Mouse (Mus musculus) hindbrain, embryonic 11.5 days (tissue): Measurements from ENCODE around the gene Fam187b. TPM values are rescaled to one million over a fixed set of nuclear protein-coding genes. Genes with fewer than 3 reads are reported as not detected.

Experiments
- ATAC-seq: fragments of 200-750 bp; cut with Nextera tagmentation; 2 replicates; pipeline ENCODE4 v1.8.0; 2017; ENCODE audit warnings: mild to moderate bottlenecking, moderate TSS enrichment, moderate library complexity; ENCODE audit not compliant: low FRiP score
- DNase-seq: peaks from one replicate; pipeline ENCODE4 v3.0.0-alpha.2; 2015; ENCODE audit warnings: low spot score
- H3K27ac ChIP-seq: fragments of 300-500 bp; sonication (generic); 2 replicates; pipeline ENCODE4 v1.5.1; 2014; ENCODE audit warnings: mild to moderate bottlenecking, low read depth, low read length
- H3K27me3 ChIP-seq: fragments of 300-500 bp; sonication (generic); 2 replicates; pipeline ENCODE4 v1.6.1; 2014; ENCODE audit warnings: mild to moderate bottlenecking, low read length, moderate library complexity, mixed read lengths; ENCODE audit not compliant: control insufficient read depth, insufficient read depth
- H3K36me3 ChIP-seq: fragments of 300-500 bp; sonication (generic); 2 replicates; pipeline ENCODE4 v1.6.1; 2014; ENCODE audit warnings: mild to moderate bottlenecking, low read length, moderate library complexity, mixed read lengths; ENCODE audit not compliant: control insufficient read depth, insufficient read depth
- H3K4me1 ChIP-seq: fragments of 300-500 bp; sonication (generic); replicated peaks from 2 replicates; pipeline ENCODE4 v1.6.1; 2014; ENCODE audit warnings: low read length, mixed read lengths; ENCODE audit not compliant: control insufficient read depth, insufficient read depth
- H3K4me2 ChIP-seq: fragments of 300-500 bp; sonication (generic); replicated peaks from 2 replicates; pipeline ENCODE4 v1.6.1; 2014; ENCODE audit warnings: mild to moderate bottlenecking, low read depth, low read length
- H3K4me3 ChIP-seq: fragments of 300-500 bp; sonication (generic); 2 replicates; pipeline ENCODE4 v1.5.1; 2014; ENCODE audit warnings: low read depth, low read length
- H3K9ac ChIP-seq: fragments of 300-500 bp; sonication (generic); 2 replicates; pipeline ENCODE4 v1.6.1; 2014; ENCODE audit warnings: low read depth, low read length
- H3K9me3 ChIP-seq: fragments of 300-500 bp; sonication (generic); 2 replicates; pipeline ENCODE4 v1.6.1; 2016; ENCODE audit warnings: low read length; ENCODE audit not compliant: control insufficient read depth
- WGBS: fragments of 180-500 bp; shearing (Covaris S2); extraction: QIAGEN DNeasy Blood & Tissue Kit; methylation state at CpG from one replicate; pipeline ENCODE4 v1.1.7; 2014; 5-methylcytosine and 5-hydroxymethylcytosine counted together
- polyA plus RNA-seq: library from polyadenylated mRNA; unstranded; fragments of >200 nt; fragmentation: Nextera tagmentation; extraction: Ambion mirVana; gene quantifications from 2 replicates; pipeline ENCODE4 v1.2.1, GENCODE M21; 2014

Gene Fam187b
- polyA plus RNA-seq, 1 experiment from 2014 or later, result 0.59 TPM

GRCm38 (mm10) chr7:31037675-31038074 is 64.1 kb downstream of the Fam187b start:
- no peaks in the 10 kb centered on the region for H3K9me3 ChIP-seq
- H3K4me3 ChIP-seq, result no peak overlapping the region
- H3K36me3 ChIP-seq, result no peaks in the 10 kb centered on the region
- ATAC-seq (no peak), DNase-seq (no peak)
- H3K4me2 ChIP-seq, result no peak overlapping the region
- H3K27me3 ChIP-seq, result peaks cover 12% of the 10 kb centered on the region
- H3K4me1 ChIP-seq, result no peaks in the 10 kb centered on the region
- H3K9ac ChIP-seq, result no peak overlapping the region
- WGBS, result 72% methylated on average over 2 of the region's 2 CpGs
- H3K27ac ChIP-seq, result no peak overlapping the region

- Histone ChIP-seq H3K9ac (no peak overlapping the region), H3K4me1 (no peaks in the 10 kb centered on the region), H3K36me3 (no peaks in the 10 kb centered on the region), H3K4me2 (no peak overlapping the region), H3K4me3 (no peak overlapping the region), H3K27me3 (peaks cover 23% of the 10 kb centered on the region), H3K27ac (no peak overlapping the region), H3K9me3 (no peaks in the 10 kb centered on the region)
- 88% methylated on average over 4 of the region's 4 CpGs for WGBS
- no peak for ATAC-seq
- DNase-seq, result no peak
Measured at GRCm38 (mm10) chr7:31039011-31039410, 65.4 kb downstream of the Fam187b start.

Other genes starting within 250 kb of the Fam187b start
- 143 and 160 TPM in 2 replicates for gene Tmem147, start 244.2 kb upstream of the Fam187b start, polyA plus RNA-seq
- 0.60 and 0.75 TPM in 2 replicates for gene Gapdhs, start 230.1 kb upstream of the Fam187b start, polyA plus RNA-seq
- 0.39 and 0.42 TPM in 2 replicates for gene Sbsn, start 222.3 kb upstream of the Fam187b start, polyA plus RNA-seq
- 0.34 and 0.73 TPM in 2 replicates for gene Dmkn, start 210.0 kb upstream of the Fam187b start, polyA plus RNA-seq
- not detected in 2 replicates for gene Krtdap, start 185.9 kb upstream of the Fam187b start, polyA plus RNA-seq
- 0.20 TPM in 1 of 2 replicates, not detected in the other for gene Ffar2, start 150.0 kb upstream of the Fam187b start, polyA plus RNA-seq
- not detected in 2 replicates for gene Ffar3, start 117.6 kb upstream of the Fam187b start, polyA plus RNA-seq
- not detected in 2 replicates for gene Ffar1, start 112.2 kb upstream of the Fam187b start, polyA plus RNA-seq
- not detected in 2 replicates for gene Cd22, start 93.4 kb upstream of the Fam187b start, polyA plus RNA-seq
- gene Mag, start 58.9 kb upstream of the Fam187b start, polyA plus RNA-seq, result 0.28 and 0.73 TPM in 2 replicates
- not detected in 2 replicates for gene Hamp2, start 49.1 kb upstream of the Fam187b start, polyA plus RNA-seq
- gene Hamp, start 29.8 kb upstream of the Fam187b start, polyA plus RNA-seq, result not detected in 2 replicates
- 23.5 and 25.4 TPM in 2 replicates for gene Usf2, start 17.0 kb upstream of the Fam187b start, polyA plus RNA-seq
- gene Lsr, start 326 bp upstream of the Fam187b start, polyA plus RNA-seq, result 12.8 and 13.4 TPM in 2 replicates
- 12.3 and 14.1 TPM in 2 replicates for gene Fxyd5, start 68.7 kb downstream of the Fam187b start, polyA plus RNA-seq
- gene Fxyd7, start 77.7 kb downstream of the Fam187b start, polyA plus RNA-seq, result 8.7 and 12.6 TPM in 2 replicates
- 15.6 and 18.1 TPM in 2 replicates for gene Fxyd1, start 83.4 kb downstream of the Fam187b start, polyA plus RNA-seq
- gene Lgi4, start 85.6 kb downstream of the Fam187b start, polyA plus RNA-seq, result 1.0 and 2.8 TPM in 2 replicates
- gene Fxyd3, start 102.9 kb downstream of the Fam187b start, polyA plus RNA-seq, result 6.3 and 8.6 TPM in 2 replicates
- gene Hpn, start 141.5 kb downstream of the Fam187b start, polyA plus RNA-seq, result 0.56 and 1.4 TPM in 2 replicates
- gene Scn1b, start 153.2 kb downstream of the Fam187b start, polyA plus RNA-seq, result 0.60 and 0.86 TPM in 2 replicates
- 120 and 125 TPM in 2 replicates for gene Gramd1a, start 182.1 kb downstream of the Fam187b start, polyA plus RNA-seq